Mouse (Mus musculus): Measurements from ENCODE around the gene Zfp872.
"Not testable (repeated sequence)": the region's sequence is repeated elsewhere in the genome, so short reads cannot be mapped to it uniquely, and the experiment has no call there.

The Zfp872 gene

DNA sequence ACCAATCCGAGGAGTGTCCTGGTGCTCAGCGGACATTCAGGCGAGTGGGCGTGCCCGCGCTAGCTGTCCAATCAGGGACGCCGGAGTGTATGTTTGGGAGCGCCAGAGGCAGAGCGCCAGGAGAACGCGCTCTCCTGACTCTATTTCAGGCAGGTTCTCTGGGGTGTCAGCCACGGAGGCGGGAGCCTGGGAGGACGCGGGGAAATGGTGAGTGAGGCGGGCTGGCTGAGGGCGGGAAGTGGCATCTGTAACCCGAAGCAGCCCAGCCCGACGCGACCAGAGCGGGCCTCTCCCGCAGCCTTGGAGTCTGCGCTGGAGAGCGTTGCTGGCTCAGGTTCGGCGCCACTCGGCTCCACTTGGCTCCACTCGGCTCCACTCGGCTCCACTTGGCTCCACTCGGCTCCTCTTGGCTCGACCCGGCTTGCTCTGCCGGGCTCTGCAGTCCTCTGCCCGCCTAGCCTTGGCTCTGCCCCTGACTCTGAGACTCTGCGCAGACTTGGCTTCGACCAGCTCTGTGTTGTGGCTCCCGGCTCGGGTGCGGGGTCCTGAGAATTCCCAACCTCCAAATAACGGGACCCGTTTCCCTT is at the start of gene Zfp872:
Gene Zfp872 (plus strand): TSS at position 66 of the 587 bp plus-strand sequence.
- peak; percentile 9 for DNase-seq

DNA sequence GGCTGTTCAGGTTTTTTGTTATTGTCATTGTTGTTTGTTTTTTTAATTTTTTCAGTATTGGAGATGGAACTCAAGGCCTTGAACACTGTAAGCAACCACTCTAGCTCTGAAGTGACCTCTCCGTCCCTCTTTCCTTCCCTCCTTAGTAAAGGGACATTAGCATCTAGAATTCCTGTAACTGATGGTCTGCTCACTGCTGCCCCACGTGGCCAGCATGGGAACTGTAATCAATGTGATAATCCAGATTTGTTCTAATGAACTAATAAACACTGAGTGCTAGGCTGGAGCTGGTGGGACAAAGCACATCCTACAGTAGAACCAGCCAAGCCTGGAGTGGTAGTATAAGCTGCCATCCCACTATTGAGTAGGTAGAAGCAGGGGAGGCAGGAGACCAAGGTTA is 49.4 kb upstream of the Zfp872 start:
- DNase-seq: no peak

DNA sequence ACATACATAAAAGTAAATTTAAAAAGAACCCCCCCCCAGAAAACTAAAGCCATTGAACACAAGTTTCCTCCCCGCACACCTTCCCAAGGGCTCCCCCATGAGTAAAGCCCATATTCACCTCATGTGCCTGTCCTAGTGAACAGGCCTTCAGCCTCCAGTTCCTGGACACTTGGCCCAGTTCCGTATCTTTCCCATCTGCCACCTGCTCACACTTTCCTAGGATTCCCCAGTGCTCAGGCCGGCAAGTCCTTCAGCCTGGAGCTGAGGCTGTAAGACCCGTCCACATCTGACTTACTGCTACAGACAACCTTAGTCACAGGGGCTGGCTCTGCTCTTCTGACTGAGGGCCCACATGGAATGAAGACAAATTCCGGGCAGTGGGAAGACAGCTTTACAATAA is 48.1 kb upstream of the Zfp872 start:
- DNase-seq: no peak

DNA sequence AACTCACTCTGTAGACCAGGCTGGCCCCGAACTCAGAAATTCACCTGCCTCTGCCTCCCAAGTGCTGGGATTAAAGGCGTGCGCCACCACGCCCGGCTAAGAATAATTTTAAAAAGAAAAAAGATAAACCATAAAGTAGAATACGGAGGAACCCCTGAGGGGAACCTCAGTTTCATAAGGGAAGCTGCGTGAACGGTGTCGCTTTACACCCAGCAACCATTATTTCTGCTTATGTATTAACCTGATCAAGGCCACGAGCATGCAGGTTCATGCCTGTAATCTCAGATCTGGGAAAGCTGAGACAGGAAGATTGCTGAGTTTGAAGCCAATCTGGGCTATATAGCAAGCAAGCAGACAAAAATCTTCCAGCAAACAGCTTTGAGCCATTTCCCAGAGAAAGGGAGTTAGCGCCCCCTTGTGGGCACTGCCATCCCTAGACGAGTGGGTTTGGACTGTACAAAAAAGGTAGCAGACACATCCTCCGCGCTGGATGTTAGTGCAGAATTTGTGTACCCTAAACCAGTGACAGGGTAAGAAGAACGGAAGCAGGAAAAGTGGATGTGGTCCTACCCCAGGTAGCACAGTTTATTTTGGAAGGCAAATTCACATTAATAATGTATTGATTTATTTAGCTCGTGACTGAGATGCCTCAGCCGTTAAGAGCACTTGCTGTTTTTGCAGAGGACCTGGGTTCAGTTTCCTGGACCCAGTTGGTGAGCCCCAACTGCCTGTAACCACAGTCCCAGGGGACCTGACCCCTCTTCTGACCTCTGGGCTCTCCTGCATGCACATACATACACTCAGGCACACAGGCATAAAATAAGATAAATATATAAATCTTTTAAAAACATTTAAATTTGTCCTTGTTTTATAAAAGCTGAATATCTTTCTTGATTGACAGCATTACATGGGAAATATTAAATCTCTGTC is 44.5 kb upstream of the Zfp872 start:
- peak; percentile 61 for DNase-seq

DNA sequence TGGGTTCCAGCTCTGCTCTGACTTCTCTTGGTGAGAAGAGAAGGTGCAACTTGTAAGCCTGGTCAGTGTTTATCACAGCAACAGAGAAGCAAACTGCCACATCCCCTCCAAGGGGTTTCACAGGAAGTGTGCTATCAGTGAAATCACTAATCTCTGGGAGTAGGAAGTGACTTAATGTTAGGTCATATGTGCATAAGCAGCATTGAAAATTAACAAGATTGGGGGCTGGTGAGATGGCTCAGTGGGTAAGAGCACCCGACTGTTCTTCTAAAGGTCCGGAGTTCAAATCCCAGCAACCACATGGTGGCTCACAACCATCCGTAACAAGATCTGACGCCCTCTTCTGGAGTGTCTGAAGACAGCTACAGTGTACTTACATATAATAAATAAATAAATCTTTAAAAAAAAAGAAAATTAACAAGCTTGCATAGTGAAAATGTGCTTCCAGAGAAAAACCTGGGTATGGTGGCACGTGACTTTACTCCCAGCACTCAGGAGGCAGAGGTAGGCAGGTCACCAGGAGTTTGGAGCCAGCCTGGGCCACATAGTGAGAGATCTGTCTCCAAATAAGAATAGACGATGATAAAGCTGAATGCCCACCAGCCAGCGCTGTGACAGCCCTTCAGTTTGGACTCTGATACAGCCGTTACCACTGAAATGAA is 43.5 kb upstream of the Zfp872 start:
- no peak for DNase-seq

DNA sequence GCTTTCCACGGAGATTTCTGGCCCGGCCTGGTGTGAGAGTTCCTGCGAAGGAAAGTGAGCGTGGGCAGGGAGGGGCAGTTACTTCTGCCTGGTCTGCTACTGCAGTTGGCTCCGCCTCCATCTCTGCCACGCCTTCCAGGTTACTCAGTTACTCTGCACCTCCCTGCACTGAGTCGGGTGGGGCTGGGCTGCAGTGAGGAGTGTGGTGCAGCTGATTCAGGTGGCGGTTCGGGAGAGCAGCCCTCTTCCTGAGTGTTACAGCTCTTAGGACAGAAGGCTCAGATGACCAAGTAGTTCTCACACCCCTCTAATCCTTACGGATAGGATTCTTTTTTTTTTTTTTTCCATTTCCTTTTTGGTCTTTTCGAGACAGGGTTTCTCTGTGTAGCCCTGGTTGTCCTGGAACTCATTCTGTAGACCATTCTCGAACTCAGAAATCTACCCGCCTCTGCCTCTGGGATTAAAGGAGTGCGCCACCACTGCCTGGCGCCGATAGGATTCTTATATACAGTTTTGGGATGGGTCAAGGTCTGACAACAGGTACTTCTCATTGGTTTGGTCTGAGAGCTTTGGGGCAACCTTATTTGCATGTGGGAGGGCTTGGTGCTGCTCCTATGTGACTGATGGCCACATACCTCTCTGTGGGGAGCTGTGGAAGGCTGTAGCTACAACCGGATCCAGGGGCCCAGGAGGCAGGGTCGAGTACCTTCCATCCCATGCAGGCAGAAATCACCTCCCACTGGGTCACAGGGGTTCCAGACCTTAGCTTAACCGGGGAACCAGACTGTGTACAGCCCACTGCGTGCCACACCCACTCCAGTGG is 38.3 kb upstream of the Zfp872 start:
- DNase-seq: peak; percentile 72

DNA sequence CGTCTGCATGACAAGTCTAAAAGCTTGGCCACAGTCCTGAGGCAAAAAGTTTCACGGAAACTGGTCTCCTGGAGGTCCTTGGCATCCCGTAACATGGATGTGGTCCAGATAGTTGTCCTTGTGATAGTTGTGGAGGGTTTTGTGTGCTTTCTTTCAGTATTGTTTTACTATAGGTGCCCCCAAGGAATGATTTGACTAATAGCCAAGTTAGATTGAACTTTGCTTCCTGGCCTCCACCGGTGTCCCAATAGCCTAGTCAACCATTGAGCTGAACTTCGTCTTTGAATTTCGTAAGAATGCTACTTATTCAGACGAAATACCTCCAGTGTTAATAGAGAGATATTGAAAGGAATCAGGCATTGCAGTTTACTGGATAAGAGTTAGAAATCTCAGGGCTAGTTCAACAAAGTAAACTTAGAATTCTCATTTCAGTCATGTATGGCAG is 37.6 kb upstream of the Zfp872 start:
- not testable (repeated sequence) for DNase-seq

DNA sequence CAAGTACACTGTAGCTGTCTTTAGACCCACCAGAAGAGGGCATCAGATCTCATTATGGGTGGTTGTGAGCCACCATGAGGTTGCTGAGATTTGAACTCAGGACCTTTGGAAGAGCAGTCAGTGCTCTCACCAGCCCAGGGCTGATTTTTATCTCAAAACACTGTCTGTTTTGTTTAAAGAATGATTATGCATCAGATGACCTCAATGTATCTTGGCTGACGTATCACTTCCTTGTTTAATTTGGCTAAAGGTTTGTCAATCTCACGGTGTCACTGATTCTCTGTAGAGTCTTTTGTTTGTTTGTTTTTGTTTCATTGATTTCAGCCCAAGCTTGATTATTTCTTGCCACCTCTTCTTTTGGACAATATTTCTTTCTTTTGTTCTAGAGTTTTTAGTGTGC is 36.9 kb upstream of the Zfp872 start:
- DNase-seq: no peak

DNA sequence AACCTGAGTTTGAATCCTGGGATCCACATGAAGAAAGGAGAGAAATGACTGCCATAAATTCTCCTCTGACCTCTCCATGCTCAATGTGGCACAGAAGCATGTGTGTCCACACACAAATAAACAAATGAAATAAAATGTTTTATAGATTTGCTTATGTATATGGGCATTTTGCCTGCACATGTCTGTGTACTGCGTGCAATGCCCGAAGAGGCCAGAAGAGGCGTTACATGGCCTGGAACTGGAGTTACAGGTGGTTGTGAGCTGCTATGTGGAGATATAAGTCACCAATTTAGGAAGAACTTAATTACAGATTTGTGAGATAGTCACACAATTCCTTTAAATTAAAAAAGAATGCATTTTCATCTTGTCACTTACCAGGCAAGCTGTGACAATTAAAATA is 34.1 kb upstream of the Zfp872 start:
- DNase-seq: no peak

DNA sequence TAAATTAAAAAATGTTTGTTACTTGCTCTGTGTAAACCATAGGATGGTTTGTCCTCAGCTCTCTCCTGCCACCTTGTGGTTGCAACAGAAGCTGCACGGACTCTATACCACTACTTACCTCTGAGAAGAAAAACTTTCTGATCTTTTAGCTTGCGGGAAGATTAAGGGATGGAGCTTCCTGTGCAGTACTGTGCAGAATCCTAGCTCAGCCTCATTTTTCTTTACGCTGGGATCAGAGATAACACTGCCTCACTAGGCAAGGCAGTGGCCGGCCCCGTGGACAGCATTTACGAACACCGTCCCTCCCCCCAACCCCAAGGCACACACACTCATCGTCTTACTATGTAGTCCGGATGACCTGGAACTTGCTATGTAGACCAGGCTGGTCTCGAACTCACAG is 32.3 kb upstream of the Zfp872 start:
- DNase-seq: peak; percentile 53

DNA sequence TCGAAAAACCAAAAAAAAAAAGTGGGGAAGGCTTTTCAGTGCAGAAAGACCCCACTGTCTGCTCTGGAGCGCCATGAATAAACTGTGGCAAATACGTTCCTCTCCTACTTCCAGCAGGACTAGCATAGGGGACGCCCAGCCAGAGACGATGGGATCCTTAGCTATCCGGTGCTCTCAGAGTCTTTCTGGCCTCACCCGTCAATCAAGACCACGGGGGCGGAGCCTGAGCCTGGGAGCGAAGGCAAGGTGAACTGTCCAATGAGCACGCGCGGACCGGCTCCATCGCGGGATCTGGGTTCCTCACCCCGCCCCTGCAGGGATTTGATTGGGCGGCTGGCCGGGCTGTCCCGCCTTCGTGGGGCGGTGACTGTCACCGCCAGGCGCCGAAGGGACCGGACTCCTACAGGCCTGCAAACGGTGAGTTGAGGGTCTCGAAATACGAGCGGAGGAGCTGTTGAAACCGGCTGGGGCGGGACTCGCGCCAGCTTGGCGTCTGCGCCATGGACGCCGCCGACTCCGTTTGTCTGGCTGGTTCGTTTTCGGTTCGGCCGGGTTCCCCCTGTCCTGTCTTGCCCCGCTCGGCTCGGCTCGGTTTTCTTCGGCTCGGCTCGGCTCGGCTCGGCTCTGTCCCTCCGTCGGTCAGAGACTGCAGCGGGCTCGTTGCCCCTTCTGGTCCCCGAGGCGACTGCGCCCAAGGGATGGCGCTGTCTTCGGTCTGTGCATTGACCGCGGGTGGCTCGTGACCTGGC is 31.2 kb upstream of the Zfp872 start, which contains the start of gene Pigyl:
Gene Pigyl (plus strand): TSS at position 350 of the 749 bp plus-strand sequence.
- DNase-seq: peak; percentile 98

DNA sequence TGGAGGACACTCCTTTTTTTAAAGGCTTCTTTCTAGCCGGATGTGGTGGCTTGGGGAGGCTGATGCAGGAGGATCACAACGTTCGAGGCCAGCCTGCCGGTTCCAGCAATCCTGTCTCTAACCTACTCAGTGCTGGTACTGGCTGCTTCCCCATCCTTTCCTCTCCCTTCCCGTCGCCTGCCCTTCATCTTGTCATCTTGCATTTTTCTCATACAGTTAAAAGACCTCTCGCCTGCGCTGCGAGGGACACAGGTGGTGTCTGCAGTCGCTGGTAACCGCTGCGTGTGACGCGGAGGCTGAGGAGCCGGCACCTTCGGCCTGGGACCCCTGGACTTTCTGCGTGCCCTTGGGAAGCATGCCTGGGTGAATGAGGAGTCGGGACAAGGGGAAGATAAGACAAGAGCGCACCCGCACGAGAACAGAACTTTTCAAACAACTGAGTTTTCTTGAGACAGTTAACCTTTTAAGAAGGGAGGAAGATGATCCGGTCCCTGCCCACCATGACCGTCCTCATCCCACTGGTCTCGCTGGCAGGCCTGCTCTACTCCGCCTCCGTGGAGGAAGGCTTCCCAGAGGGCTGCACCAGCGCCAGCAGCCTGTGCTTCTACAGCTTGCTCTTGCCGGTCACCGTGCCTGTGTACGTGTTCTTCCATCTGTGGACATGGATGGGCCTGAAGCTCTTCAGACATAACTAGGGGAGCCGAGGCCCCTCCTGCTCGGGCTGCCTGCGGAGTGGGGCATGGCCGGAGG is 30.2 kb upstream of the Zfp872 start:
- no peak for DNase-seq

DNA sequence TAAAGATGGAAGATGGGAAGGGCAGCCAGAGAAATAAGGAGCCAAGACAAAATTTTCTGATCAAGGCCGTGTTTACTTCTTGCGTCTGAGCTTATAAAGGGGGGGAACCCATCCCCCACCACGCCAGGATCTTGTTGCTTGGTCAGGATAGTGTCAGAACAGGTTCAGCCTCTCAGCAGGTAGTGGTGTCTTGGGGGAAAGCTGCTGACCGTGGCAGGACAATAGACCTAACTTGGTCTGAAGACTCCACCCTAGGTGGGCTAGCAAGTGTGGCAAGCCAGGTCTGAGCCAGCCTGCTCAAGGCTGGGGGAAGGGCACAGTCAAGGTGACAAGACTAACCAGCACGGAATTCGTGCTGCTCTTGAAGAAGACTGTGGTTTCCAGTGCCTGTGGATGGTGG is 26.6 kb upstream of the Zfp872 start:
- no peak for DNase-seq

DNA sequence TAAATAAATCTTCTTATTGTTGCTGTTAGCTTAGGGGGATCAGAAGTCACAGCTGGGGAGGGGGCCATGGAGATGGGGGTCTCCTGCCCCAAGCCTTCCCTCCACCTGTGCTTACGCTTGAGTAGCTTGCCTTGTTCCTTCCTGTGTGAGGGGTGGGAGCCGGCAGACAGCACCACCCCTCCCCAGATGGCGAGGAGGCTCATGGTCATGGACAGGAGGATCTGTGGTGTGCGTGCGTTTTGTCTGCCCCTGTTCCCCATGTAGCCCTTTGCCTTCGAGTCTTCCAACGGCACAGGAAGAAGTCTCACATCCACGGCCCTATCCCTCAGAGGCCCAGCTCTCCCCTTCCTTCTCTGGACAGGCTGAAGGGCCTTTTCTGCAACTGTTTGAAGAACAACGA is 25.6 kb upstream of the Zfp872 start:
- no peak for DNase-seq

DNA sequence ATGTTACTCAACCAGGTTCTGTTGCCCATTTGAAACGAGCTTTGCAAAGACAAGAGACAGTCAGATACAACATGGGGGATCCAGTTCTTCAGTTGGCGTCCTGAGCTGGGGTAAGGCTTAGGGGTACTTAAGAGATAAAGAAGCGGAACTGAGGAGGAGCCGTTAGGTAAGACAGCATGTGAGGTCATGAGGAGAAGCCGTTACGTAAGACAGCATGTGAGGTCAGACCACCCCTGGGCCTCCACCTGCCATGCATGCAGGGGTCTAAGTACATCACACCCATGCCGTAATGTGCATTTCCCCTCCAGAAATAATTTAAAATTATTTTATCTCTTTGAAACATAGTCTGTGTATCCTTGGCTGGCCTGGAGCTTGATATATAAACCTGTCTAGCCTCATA is 25.0 kb upstream of the Zfp872 start:
- no peak for DNase-seq

DNA sequence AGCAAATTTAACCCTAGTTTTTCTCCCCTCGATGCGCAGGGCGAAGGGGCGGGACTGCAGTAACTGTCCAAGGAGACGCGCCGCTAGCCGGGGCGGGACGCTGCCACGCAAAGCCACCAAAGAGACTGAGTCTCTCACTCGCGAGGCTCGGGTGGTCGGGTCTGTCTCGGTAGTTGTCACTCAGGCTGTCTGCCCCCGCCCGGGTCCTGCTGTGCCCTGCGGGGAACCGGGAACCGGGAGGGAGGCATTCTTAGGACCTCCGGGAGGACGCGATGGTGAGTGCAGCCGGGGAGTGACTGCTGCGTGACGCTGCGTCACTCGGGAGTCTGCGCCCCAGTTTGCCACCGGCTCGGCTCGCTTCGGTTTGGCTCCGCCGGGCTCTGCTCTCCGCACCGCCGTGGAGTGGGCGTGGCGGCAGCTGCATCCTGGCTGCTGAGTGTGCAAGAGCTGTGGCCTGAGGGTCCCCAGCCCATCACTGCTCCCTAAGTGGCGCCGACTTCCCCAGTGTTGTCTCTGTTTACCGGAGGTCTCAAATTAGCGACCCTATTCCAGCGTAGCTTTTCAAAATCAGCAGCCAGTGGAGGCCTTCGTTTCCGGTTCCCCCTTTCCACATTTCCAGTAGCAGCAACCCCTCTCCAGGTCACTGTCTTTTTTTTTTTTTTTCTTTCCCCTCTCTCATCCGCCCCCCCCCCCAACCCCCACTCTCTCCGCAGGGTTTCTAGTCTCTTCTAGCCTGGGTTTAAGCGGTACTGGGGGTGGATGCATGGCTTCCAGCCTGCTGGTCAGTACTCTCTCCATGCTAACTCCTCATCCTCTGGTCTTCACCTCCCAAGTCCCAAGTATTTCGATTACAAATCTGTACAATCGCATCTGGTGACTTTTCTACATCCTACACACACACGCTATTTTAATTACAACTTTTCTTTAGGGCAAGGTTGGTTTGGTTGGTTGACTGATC is 22.9 kb upstream of the Zfp872 start:
- DNase-seq: no peak

DNA sequence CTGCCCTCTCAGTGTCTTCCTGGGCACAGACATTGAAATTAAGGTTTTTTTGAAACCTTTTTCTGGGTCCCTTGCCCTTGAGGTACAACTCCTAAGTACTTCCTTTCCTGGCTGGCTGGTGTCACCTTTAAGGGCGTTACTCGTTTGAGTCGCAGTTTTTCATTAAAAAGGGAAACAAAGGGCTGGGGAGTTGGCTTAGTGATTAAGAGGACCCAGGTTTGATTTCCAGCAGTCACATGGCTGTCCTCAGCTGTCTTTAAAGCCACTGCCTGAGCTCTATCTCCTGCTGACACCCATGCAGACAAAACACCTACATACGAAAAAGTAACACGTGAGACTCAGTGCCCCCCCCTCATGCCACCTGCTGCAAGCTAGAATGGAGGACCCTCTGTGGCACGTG is 21.9 kb upstream of the Zfp872 start:
- no peak for DNase-seq

DNA sequence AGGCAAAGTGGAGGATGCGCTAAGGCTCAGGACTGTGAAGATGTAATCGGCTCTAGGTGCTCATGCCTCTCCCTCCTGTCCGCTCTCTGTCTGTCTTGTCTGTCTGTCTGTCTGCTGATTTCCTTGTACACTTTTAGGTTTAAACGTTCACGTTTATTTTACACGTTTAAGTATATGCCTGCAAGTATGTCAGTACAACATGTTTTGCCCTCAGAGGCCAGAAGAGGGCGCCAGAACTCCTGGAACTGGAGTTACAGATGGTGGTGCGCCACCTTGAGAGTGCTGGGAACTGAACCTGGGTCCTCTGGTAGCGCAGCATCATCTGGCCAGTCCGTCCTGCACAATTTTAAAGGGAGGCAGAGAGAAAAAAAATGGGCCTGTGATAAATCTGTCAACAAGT is 21.2 kb upstream of the Zfp872 start:
- no peak for DNase-seq

DNA sequence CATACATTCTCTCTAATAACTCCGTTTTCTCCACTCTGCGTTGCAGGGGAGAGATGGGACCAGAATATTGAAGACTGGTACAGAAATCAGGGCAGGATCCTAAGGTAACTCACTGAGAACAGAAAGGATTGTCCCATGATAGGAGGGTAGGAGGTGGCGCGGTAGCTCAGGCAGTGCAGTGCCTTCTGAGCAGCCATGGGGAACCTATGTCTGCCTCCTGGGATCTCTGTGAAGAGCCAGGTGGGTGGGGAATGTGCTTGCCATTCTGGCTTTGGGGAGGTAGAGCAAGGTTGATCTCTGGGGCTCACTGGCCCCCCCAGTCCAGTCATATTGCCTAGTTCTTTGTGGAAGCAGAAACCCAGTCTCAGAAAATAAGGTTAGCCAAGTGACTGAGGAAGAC is 20.1 kb upstream of the Zfp872 start:
- DNase-seq: no peak

DNA sequence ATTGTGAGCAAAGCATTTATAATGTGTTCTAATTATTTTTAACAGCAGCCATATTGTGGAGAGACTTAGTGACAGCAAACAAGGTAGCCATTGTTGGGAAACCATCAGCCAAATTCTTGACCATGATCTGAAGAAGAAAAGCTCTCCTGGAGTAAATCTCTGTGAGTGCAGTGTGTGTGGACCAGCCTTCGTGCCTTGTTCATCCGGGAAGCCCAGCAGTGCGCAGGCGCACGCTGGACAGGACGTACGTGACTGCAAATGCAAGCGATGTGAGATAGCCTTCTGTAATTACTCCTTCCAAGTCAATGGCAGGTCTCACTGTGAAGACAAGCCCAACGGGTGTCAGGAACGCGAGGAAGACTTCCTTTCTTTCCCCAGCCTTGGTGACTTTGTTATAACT is 18.6 kb upstream of the Zfp872 start:
- DNase-seq: no peak
